ENCODE assay signal across 9 mouse cellular contexts in genomic region chr8:82967879-82968678, GRCm38 (mm10).
DNase-seq lines count a peak whose midpoint lies in the region; ATAC-seq and TF ChIP-seq lines count a peak whose summit lies in the region.
"Had no signal": no experiment of that assay in that cellular context is flagged by ENCODE, and none has a peak within 500 bp of the region (broad histone marks: within the 10 kb centered on the region; RNA-seq: fewer than 3 reads in every experiment).

No protein-coding gene starts in this region.

- peak; percentile 42 for TF ChIP-seq EP300 in lung, postnatal 0 days (IDR thresholded peaks at IDR 0.05)

- TF ChIP-seq POLR2A in cerebellum, adult 2 months (IDR thresholded peaks at IDR 0.05; ENCODE audit: borderline replicate concordance, insufficient read depth, low read length): no peak

- peak overlapping the region; percentile 28; the same call in 1 of the 2 replicates for H3K27ac ChIP-seq in kidney, postnatal 0 days
- H3K27ac ChIP-seq in heart, embryonic 10.5 days: peak overlapping the region; percentile 73
- 0 out of 2 replicates have a peak overlapping the region, but pooled peaks have one; percentile 29 for H3K27ac ChIP-seq in lung, postnatal 0 days (ENCODE audit: low read length)
- no peak overlapping the region for H3K27ac ChIP-seq in cerebellum, adult 2 months (ENCODE audit: insufficient read depth, low read length)

- H3K4me1 ChIP-seq in kidney, postnatal 0 days (replicated peaks; ENCODE audit: insufficient read depth, low read length): peaks cover 8% of the 10 kb centered on the region; the same call in 1 of the 2 replicates
- peaks cover 27% of the 10 kb centered on the region for H3K4me1 ChIP-seq in heart, embryonic 10.5 days
- H3K4me1 ChIP-seq in lung, postnatal 0 days (ENCODE audit: insufficient read depth, low read depth, low read length): peaks cover 4% of the 10 kb centered on the region; the same call in 1 of the 2 replicates
- peaks cover 9% of the 10 kb centered on the region; the same call in 1 of the 2 replicates for H3K4me1 ChIP-seq in cerebellum, adult 2 months (ENCODE audit: control insufficient read depth, insufficient read depth, low read length)

- no peak for TF ChIP-seq CTCF in kidney, postnatal 0 days (IDR thresholded peaks at IDR 0.05; ENCODE audit: low read depth)
- TF ChIP-seq CTCF in lung, postnatal 0 days (IDR thresholded peaks at IDR 0.05): no peak
- no peak for TF ChIP-seq CTCF in cerebellum, adult 2 months (IDR thresholded peaks at IDR 0.05; ENCODE audit: borderline replicate concordance, insufficient read depth, low read depth, low read length)

- no peak overlapping the region for H3K9ac ChIP-seq in kidney, postnatal 0 days (ENCODE audit: low read depth, low read length)
- no peak overlapping the region for H3K9ac ChIP-seq in lung, postnatal 0 days (replicated peaks; ENCODE audit: low read depth)

- no peak overlapping the region for H3K4me3 ChIP-seq in kidney, postnatal 0 days (replicated peaks; ENCODE audit: low read depth, low read length)
- no peak overlapping the region; the same call in 1 of the 2 replicates for H3K4me3 ChIP-seq in heart, embryonic 10.5 days
- H3K4me3 ChIP-seq in lung, postnatal 0 days (ENCODE audit: low read depth, low read length): no peak overlapping the region
- H3K4me3 ChIP-seq in cerebellum, adult 2 months (replicated peaks; ENCODE audit: insufficient read depth, low read depth, low read length): no peak overlapping the region

- no peak; the same call in 1 of the 2 replicates for ATAC-seq in kidney, postnatal 0 days (replicated peaks; ENCODE audit: low FRiP score, low read depth)
- ATAC-seq in lung, postnatal 0 days: peak; percentile 81

- H3K9me3 ChIP-seq in kidney, postnatal 0 days (replicated peaks; ENCODE audit: low read length): no peaks in the 10 kb centered on the region
- H3K9me3 ChIP-seq in heart, embryonic 10.5 days: no peaks in the 10 kb centered on the region
- no peaks in the 10 kb centered on the region for H3K9me3 ChIP-seq in lung, postnatal 0 days (ENCODE audit: low read length)

- H3K36me3 ChIP-seq in kidney, postnatal 0 days (ENCODE audit: insufficient read depth, low read length): no peaks in the 10 kb centered on the region
- no peaks in the 10 kb centered on the region for H3K36me3 ChIP-seq in heart, embryonic 10.5 days
- no peaks in the 10 kb centered on the region for H3K36me3 ChIP-seq in lung, postnatal 0 days (ENCODE audit: insufficient read depth, low read length)

- 57% methylated on average over 8 of the region's 8 CpGs for WGBS in kidney, postnatal 0 days
- WGBS in heart, embryonic 10.5 days: 69% methylated on average over 8 of the region's 8 CpGs
- 59% methylated on average over 8 of the region's 8 CpGs for WGBS in lung, postnatal 0 days
- WGBS in cerebellum, adult 2 months: 61% methylated on average over 8 of the region's 8 CpGs

- DNase-seq in kidney, postnatal 0 days (ENCODE audit: low spot score): no peak
- no peak for DNase-seq in kidney, adult 9 months
- peak; percentile 43 for DNase-seq in adipocyte (ENCODE audit: low spot score)
- no peak for DNase-seq in heart, embryonic 10.5 days (ENCODE audit: low spot score)
- DNase-seq in lung, postnatal 0 days (ENCODE audit: low spot score): peak; percentile 72
- no peak for DNase-seq in cerebellum, adult 2 months
- DNase-seq in adrenal gland, postnatal 25 days: no peak
- DNase-seq in kidney, postnatal 25 days: no peak
- DNase-seq: thymus, postnatal 14 days had no signal

- no peak overlapping the region for H3K4me2 ChIP-seq in kidney, postnatal 0 days (ENCODE audit: low read length)
- H3K4me2 ChIP-seq in lung, postnatal 0 days (replicated peaks; ENCODE audit: low read depth, low read length): no peak overlapping the region

- no peaks in the 10 kb centered on the region for H3K27me3 ChIP-seq in kidney, postnatal 0 days (ENCODE audit: insufficient read depth, low read length)
- H3K27me3 ChIP-seq in heart, embryonic 10.5 days (ENCODE audit: insufficient read depth, poor library complexity, severe bottlenecking): no peaks in the 10 kb centered on the region
- H3K27me3 ChIP-seq in lung, postnatal 0 days (replicated peaks; ENCODE audit: insufficient read depth, low read length): no peaks in the 10 kb centered on the region
- no peaks in the 10 kb centered on the region for H3K27me3 ChIP-seq in cerebellum, adult 2 months (ENCODE audit: control insufficient read depth, insufficient read depth, low read length)

Comparison
In these comparisons a context has a peak if more than half of its experiments do, and no peak if none do; other contexts are left out.
1. DNase-seq: peak in adipocyte (single experiment) and lung, postnatal 0 days (single experiment); none in kidney, postnatal 0 days (single experiment), kidney, adult 9 months (single experiment), heart, embryonic 10.5 days (single experiment), cerebellum, adult 2 months (0 of 2), adrenal gland, postnatal 25 days (single experiment) and kidney, postnatal 25 days (0 of 2).